Mouse (Mus musculus): Measurements from ENCODE around the gene Rps26. TPM values are rescaled to one million over a fixed set of nuclear protein-coding genes. Genes with fewer than 3 reads are reported as not detected.
A peak's percentile ranks its signal among the peaks of the same experiment; 100 is the strongest.
"Not testable (repeated sequence)": the region's sequence is repeated elsewhere in the genome, so short reads cannot be mapped to it uniquely, and the experiment has no call there.

Gene Rps26
- polyA plus RNA-seq, 1 experiment from 2014 or later: 811 TPM

DNA sequence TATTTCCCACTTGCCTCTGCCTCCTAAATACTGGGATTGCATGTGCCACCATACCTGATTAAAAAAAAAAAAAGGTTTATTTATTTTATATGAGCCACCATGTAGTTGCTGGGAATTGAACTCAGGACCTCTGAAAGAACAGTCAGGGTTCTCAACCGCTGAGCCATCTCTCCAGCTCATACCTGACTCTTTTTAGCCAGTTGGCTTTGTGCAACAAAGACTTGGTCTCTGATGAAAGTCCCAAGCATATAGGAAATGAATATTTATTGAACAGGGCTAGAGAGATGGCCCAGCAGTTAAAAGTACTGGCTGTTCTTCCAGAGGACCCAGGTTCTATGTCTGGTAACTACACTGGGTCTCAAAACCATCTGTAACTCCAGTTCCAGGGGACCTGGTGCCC is 8.0 kb downstream of the Rps26 start:
- Histone ChIP-seq H3K4me3 (ENCODE audit: low read depth, low read length) (no peak overlapping the region), H3K36me3 (ENCODE audit: control insufficient read depth, insufficient read depth, low read length) (no peaks in the 10 kb centered on the region), H3K9me3 (ENCODE audit: control insufficient read depth, low read length) (no peaks in the 10 kb centered on the region), H3K4me2 (replicated peaks; ENCODE audit: low read depth) (no peak overlapping the region), H3K4me1 (replicated peaks; ENCODE audit: control insufficient read depth, insufficient read depth) (no peaks in the 10 kb centered on the region), H3K27me3 (ENCODE audit: control insufficient read depth, insufficient read depth, low read length) (no peaks in the 10 kb centered on the region), H3K27ac (replicated peaks) (no peak overlapping the region), H3K9ac (ENCODE audit: low read length) (no peak overlapping the region)
- ATAC-seq (ENCODE audit: low FRiP score, low TSS enrichment): no peak
- 90% methylated on average over 1 of the region's 1 CpGs for WGBS
- no peak for DNase-seq (ENCODE audit: low spot score)
- TF ChIP-seq EP300 (optimal IDR thresholded peaks at IDR 0.05): no peak
- no peak for TF ChIP-seq CTCF (IDR thresholded peaks at IDR 0.05; ENCODE audit: low read depth)

DNA sequence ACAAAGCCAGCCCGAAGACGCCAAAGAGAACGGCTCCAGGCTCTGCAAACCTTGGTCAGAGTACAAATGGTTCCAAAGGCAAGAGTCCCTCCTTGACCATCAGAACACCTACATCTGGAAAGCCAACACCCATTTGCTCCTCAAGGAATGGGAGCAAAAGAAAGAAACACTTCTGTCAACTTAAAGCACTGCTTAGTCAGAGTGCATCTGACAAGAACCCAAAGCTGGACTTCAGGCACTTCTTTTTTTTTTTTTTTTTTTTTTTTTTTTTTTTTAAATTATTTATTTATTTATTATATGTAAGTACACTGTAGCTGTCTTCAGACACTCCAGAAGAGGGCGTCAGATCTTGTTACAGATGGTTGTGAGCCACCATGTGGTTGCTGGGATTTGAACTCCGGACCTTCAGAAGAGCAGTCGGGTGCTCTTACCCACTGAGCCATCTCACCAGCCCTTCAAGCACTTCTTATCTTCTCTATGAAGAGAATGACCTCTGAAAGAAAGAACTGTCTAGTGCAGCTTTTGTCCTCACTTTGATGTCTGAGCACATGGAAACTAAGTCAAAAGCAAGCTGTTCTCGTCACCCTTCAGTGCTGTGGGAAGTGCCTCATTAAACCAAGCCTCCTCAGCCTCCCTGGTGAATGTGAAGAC is 10.6 kb downstream of the Rps26 start:
- WGBS: 82% methylated on average over 6 of the region's 7 CpGs
- not testable (repeated sequence) for H3K4me2 ChIP-seq (replicated peaks; ENCODE audit: low read depth); H3K4me3 ChIP-seq (ENCODE audit: low read depth, low read length); H3K36me3 ChIP-seq (ENCODE audit: control insufficient read depth, insufficient read depth, low read length); H3K4me1 ChIP-seq (replicated peaks; ENCODE audit: control insufficient read depth, insufficient read depth); H3K27me3 ChIP-seq (ENCODE audit: control insufficient read depth, insufficient read depth, low read length); H3K9me3 ChIP-seq (ENCODE audit: control insufficient read depth, low read length); DNase-seq (ENCODE audit: low spot score); H3K27ac ChIP-seq (replicated peaks); ATAC-seq (ENCODE audit: low FRiP score, low TSS enrichment); H3K9ac ChIP-seq (ENCODE audit: low read length)

- WGBS: 61% methylated on average over 3 of the region's 3 CpGs
- Histone ChIP-seq H3K36me3 (ENCODE audit: control insufficient read depth, insufficient read depth, low read length) (no peaks in the 10 kb centered on the region), H3K27ac (replicated peaks) (no peak overlapping the region), H3K4me1 (replicated peaks; ENCODE audit: control insufficient read depth, insufficient read depth) (no peaks in the 10 kb centered on the region), H3K9me3 (ENCODE audit: control insufficient read depth, low read length) (no peaks in the 10 kb centered on the region), H3K27me3 (ENCODE audit: control insufficient read depth, insufficient read depth, low read length) (no peaks in the 10 kb centered on the region), H3K4me3 (ENCODE audit: low read depth, low read length) (no peak overlapping the region), H3K4me2 (replicated peaks; ENCODE audit: low read depth) (no peak overlapping the region), H3K9ac (ENCODE audit: low read length) (no peak overlapping the region)
- TF ChIP-seq EP300 (optimal IDR thresholded peaks at IDR 0.05) (no peak), CTCF (IDR thresholded peaks at IDR 0.05; ENCODE audit: low read depth) (peak; percentile 58)
- DNase-seq (ENCODE audit: low spot score): no peak
- no peak for ATAC-seq (ENCODE audit: low FRiP score, low TSS enrichment)
These were observed 11.6 kb downstream of the Rps26 start for GRCm38 (mm10) chr10:128614934-128615333.

GRCm38 (mm10) chr10:128613820-128614219 is 12.7 kb downstream of the Rps26 start:
- WGBS: 49% methylated on average over 4 of the region's 4 CpGs
- H3K4me2 ChIP-seq (replicated peaks; ENCODE audit: low read depth); H3K9ac ChIP-seq (ENCODE audit: low read length); H3K4me3 ChIP-seq (ENCODE audit: low read depth, low read length); H3K4me1 ChIP-seq (replicated peaks; ENCODE audit: control insufficient read depth, insufficient read depth); H3K27me3 ChIP-seq (ENCODE audit: control insufficient read depth, insufficient read depth, low read length); DNase-seq (ENCODE audit: low spot score); ATAC-seq (ENCODE audit: low FRiP score, low TSS enrichment); H3K36me3 ChIP-seq (ENCODE audit: control insufficient read depth, insufficient read depth, low read length); H3K9me3 ChIP-seq (ENCODE audit: control insufficient read depth, low read length); H3K27ac ChIP-seq (replicated peaks): not testable (repeated sequence)

GRCm38 (mm10) chr10:128613154-128613440 is 13.4 kb downstream of the Rps26 start:
- no peak for ATAC-seq (ENCODE audit: low FRiP score, low TSS enrichment)

DNA sequence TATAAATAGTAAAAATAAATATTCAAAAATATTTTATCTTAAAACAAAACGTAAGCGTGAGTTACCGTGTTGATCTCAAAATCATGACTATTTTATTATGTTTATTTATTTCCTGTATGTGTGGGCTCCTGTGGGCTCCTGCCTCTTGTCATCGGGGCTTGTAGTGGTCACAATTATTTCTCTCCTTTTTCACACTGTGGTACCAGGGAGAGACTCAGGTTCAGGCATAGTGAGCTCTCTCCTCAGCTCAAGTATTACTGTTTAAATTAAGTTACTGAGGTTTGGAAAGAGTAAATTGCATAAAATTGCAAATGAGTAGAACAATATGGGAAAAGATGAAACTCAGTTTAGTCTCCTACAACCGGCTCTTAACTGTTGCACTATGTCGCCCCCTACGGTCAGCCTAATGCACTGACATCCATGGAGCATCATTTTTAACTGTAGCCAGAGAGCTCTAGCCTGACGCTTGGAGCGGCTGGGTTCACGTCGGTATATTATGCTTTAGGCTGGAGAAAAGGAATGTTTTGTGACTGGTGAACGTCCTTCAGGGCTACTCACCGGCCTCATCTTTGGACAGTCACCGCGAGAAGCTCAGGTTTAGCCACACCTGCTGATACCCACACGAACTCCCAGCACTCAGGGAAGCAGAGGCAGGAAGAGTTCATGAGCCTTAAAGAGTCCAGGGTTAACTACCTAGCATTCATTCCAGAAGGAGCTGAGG is 14.0 kb downstream of the Rps26 start:
- Histone ChIP-seq H3K4me1 (replicated peaks; ENCODE audit: control insufficient read depth, insufficient read depth) (no peaks in the 10 kb centered on the region), H3K9me3 (ENCODE audit: control insufficient read depth, low read length) (no peaks in the 10 kb centered on the region), H3K9ac (ENCODE audit: low read length) (0 out of 2 replicates have a peak overlapping the region, but pooled peaks have one; percentile 8), H3K4me2 (replicated peaks; ENCODE audit: low read depth) (no peak overlapping the region), H3K27ac (replicated peaks) (no peak overlapping the region), H3K27me3 (ENCODE audit: control insufficient read depth, insufficient read depth, low read length) (no peaks in the 10 kb centered on the region), H3K36me3 (ENCODE audit: control insufficient read depth, insufficient read depth, low read length) (no peaks in the 10 kb centered on the region), H3K4me3 (ENCODE audit: low read depth, low read length) (no peak overlapping the region)
- ATAC-seq (ENCODE audit: low FRiP score, low TSS enrichment): peak; percentile 62; the same call in 1 of the 2 replicates
- DNase-seq (ENCODE audit: low spot score): peak; percentile 85
- 14% methylated on average over 16 of the region's 16 CpGs for WGBS
- TF ChIP-seq EP300 (optimal IDR thresholded peaks at IDR 0.05): no peak
- peak; percentile 94 for TF ChIP-seq CTCF (IDR thresholded peaks at IDR 0.05; ENCODE audit: low read depth)

More at GRCm38 (mm10) chr10:128613154-128613440, 13.4 kb downstream of the Rps26 start:
- H3K9me3 ChIP-seq (ENCODE audit: control insufficient read depth, low read length): no peaks in the 10 kb centered on the region
- 0 out of 2 replicates have a peak overlapping the region, but pooled peaks have one; percentile 8 for H3K9ac ChIP-seq (ENCODE audit: low read length)
- H3K36me3 ChIP-seq (ENCODE audit: control insufficient read depth, insufficient read depth, low read length): no peaks in the 10 kb centered on the region
- no peak for TF ChIP-seq CTCF (IDR thresholded peaks at IDR 0.05; ENCODE audit: low read depth)
- TF ChIP-seq EP300 (optimal IDR thresholded peaks at IDR 0.05): no peak
- H3K4me3 ChIP-seq (ENCODE audit: low read depth, low read length): no peak overlapping the region
- no peak for DNase-seq (ENCODE audit: low spot score)
- H3K27ac ChIP-seq (replicated peaks): no peak overlapping the region
- no peaks in the 10 kb centered on the region for H3K27me3 ChIP-seq (ENCODE audit: control insufficient read depth, insufficient read depth, low read length)
- H3K4me1 ChIP-seq (replicated peaks; ENCODE audit: control insufficient read depth, insufficient read depth): no peaks in the 10 kb centered on the region
- WGBS: 41% methylated on average over 6 of the region's 6 CpGs
- H3K4me2 ChIP-seq (replicated peaks; ENCODE audit: low read depth): no peak overlapping the region
